In genomic region chr2:72979659-72980071, GRCm38 (mm10) we compare ENCODE assay signal across 7 mouse cellular contexts. TPM values are rescaled to one million over a fixed set of nuclear protein-coding genes. Genes with fewer than 3 reads are reported as not detected.
A peak's percentile ranks its signal among the peaks of the same experiment; 100 is the strongest.
DNase-seq lines count a peak whose midpoint lies in the region; ATAC-seq and TF ChIP-seq lines count a peak whose summit lies in the region.

No protein-coding gene starts in this region.

- no peak for TF ChIP-seq POLR2A in cortical plate, adult 2 months (IDR thresholded peaks at IDR 0.05; ENCODE audit: extremely low read depth, insufficient read depth, low read length)
- TF ChIP-seq POLR2A in small intestine, adult 2 months (IDR thresholded peaks at IDR 0.05; ENCODE audit: low read depth, low read length) = 0 out of 2 replicates have a peak, but pooled peaks have one; percentile 28

- no peaks in the 10 kb centered on the region for H3K9me3 ChIP-seq in intestine, embryonic 14.5 days (ENCODE audit: control insufficient read depth, low read length)
- no peaks in the 10 kb centered on the region for H3K9me3 ChIP-seq in midbrain, embryonic 11.5 days (ENCODE audit: control insufficient read depth, low read length)

- H3K4me2 ChIP-seq in intestine, embryonic 14.5 days (ENCODE audit: low read length) = peak overlapping the region; percentile 69
- peak overlapping the region; percentile 36 for H3K4me2 ChIP-seq in midbrain, embryonic 11.5 days

- ATAC-seq in intestine, embryonic 14.5 days (replicated peaks; ENCODE audit: low FRiP score, low TSS enrichment, low read depth) = peak; percentile 63
- ATAC-seq in midbrain, embryonic 11.5 days (ENCODE audit: low FRiP score) = peak; percentile 71

- under 1% methylated on average over 22 of the region's 54 CpGs for WGBS in intestine, embryonic 14.5 days
- WGBS in midbrain, embryonic 11.5 days = 1% methylated on average over 22 of the region's 54 CpGs
- WGBS in small intestine, adult 2 months = under 1% methylated on average over 43 of the region's 54 CpGs

- peak overlapping the region; percentile 100 for H3K27ac ChIP-seq in cortical plate, adult 2 months (ENCODE audit: insufficient read depth, low read length)
- peak overlapping the region; percentile 100 for H3K27ac ChIP-seq in intestine, embryonic 14.5 days (ENCODE audit: low read depth)
- H3K27ac ChIP-seq in midbrain, embryonic 11.5 days (ENCODE audit: low read depth, low read length) = peak overlapping the region; percentile 100
- H3K27ac ChIP-seq in small intestine, adult 2 months (ENCODE audit: insufficient read depth, low read depth, low read length) = peak overlapping the region; percentile 100

- peaks cover 2% of the 10 kb centered on the region for H3K4me1 ChIP-seq in cortical plate, adult 2 months (ENCODE audit: control insufficient read depth, insufficient read depth, low read length)
- peaks cover 11% of the 10 kb centered on the region for H3K4me1 ChIP-seq in intestine, embryonic 14.5 days (replicated peaks; ENCODE audit: control insufficient read depth, insufficient read depth, low read length)
- H3K4me1 ChIP-seq in midbrain, embryonic 11.5 days (ENCODE audit: control insufficient read depth, insufficient read depth, low read length) = peaks cover 7% of the 10 kb centered on the region; the same call in 1 of the 2 replicates
- H3K4me1 ChIP-seq in small intestine, adult 2 months (ENCODE audit: control insufficient read depth, insufficient read depth, insufficient read length, low read length) = peaks cover 5% of the 10 kb centered on the region; the same call in 1 of the 2 replicates

- H3K4me3 ChIP-seq in cortical plate, adult 2 months (ENCODE audit: insufficient read depth, low read length) = peak overlapping the region; percentile 70
- H3K4me3 ChIP-seq in intestine, embryonic 14.5 days (ENCODE audit: low read depth, low read length) = peak overlapping the region; percentile 78
- H3K4me3 ChIP-seq in midbrain, embryonic 11.5 days (ENCODE audit: low read depth, low read length) = peak overlapping the region; percentile 100
- peak overlapping the region; percentile 91 for H3K4me3 ChIP-seq in small intestine, adult 2 months (ENCODE audit: low read depth, low read length)

- peak; percentile 85 for DNase-seq in adrenal gland, adult 8-10 months
- DNase-seq in gastrocnemius, postnatal 14 days = peak; percentile 95
- DNase-seq in intestine, embryonic 14.5 days (ENCODE audit: low spot score) = peak; percentile 85
- DNase-seq in left cerebral cortex, postnatal 36 days (ENCODE audit: low spot score in 2 of 2) = peak; percentile 71 to 81
- DNase-seq in midbrain, embryonic 11.5 days (ENCODE audit: low spot score, missing footprints) = no peak

- no peak for TF ChIP-seq CTCF in cortical plate, adult 2 months (IDR thresholded peaks at IDR 0.05; ENCODE audit: extremely low read depth, insufficient read depth, low read length)
- TF ChIP-seq CTCF in small intestine, adult 2 months (IDR thresholded peaks at IDR 0.05; ENCODE audit: extremely low read depth, insufficient read length, insufficient replicate concordance, low read depth, low read length) = no peak

- intact Hi-C loops in gastrocnemius, postnatal 14 days (cut with DNase I; ENCODE audit: low total_unique reads) = loop anchor here (5.0 kb wide), 1 partner anchor 78 kb away; no protein-coding TSS in a partner anchor
- intact Hi-C loops in left cerebral cortex, postnatal 36 days (cut with DNase I) = loop anchor here (5.0 kb wide), 2 partner anchors 298 to 462 kb away; no protein-coding TSS in a partner anchor

- H3K27me3 ChIP-seq in intestine, embryonic 14.5 days (replicated peaks; ENCODE audit: control insufficient read depth, insufficient read depth, low read length) = no peaks in the 10 kb centered on the region
- H3K27me3 ChIP-seq in midbrain, embryonic 11.5 days (ENCODE audit: control insufficient read depth, insufficient read depth, low read length) = no peaks in the 10 kb centered on the region
- no peaks in the 10 kb centered on the region for H3K27me3 ChIP-seq in small intestine, adult 2 months (ENCODE audit: control insufficient read depth, insufficient read depth, low read length)

- H3K36me3 ChIP-seq in intestine, embryonic 14.5 days (ENCODE audit: control insufficient read depth, insufficient read depth, low read length) = 0 out of 2 replicates have a peak, but pooled peaks cover 8% of the 10 kb centered on the region
- no peaks in the 10 kb centered on the region for H3K36me3 ChIP-seq in midbrain, embryonic 11.5 days (ENCODE audit: control insufficient read depth, insufficient read depth, low read length)
- peaks cover 2% of the 10 kb centered on the region; the same call in 1 of the 2 replicates for H3K36me3 ChIP-seq in small intestine, adult 2 months (ENCODE audit: control insufficient read depth, insufficient read depth, low read length)

- peak overlapping the region; percentile 98 for H3K9ac ChIP-seq in intestine, embryonic 14.5 days (ENCODE audit: low read length)
- H3K9ac ChIP-seq in midbrain, embryonic 11.5 days (ENCODE audit: low read length) = peak overlapping the region; percentile 100

RNA-seq across cellular contexts. Expression of gene Sp3, which starts 0.6 kb away (rescaled TPM):
- total RNA-seq in adrenal gland, adult 8-10 months (2022) = 10 to 100 TPM; 50.9 to 64.7 (median 60.2) TPM
- polyA plus RNA-seq in cortical plate, adult 2 months (2012; rRNA removed) = 26.3 and 26.6 TPM in 2 replicates
- total RNA-seq in gastrocnemius, postnatal 14 days (2021) = 10 to 100 TPM; 26.9 to 28.8 TPM
- 55.5 and 59.6 TPM in 2 replicates for polyA plus RNA-seq in intestine, embryonic 14.5 days (2014; fragmentation: Nextera tagmentation; extraction: Ambion mirVana)
- 10 to 100 TPM; 50.0 to 54.8 TPM for total RNA-seq in left cerebral cortex, postnatal 36 days (2021)
- 69.1 and 69.3 TPM in 2 replicates for polyA plus RNA-seq in midbrain, embryonic 11.5 days (2014; fragmentation: Nextera tagmentation; extraction: Ambion mirVana)
- 6.6 and 14.2 TPM in 2 replicates for polyA plus RNA-seq in small intestine, adult 2 months (2012; rRNA removed)

RNA-seq across cellular contexts. Expression of gene Gm11084, which starts 6.9 kb away (rescaled TPM):
- total RNA-seq in adrenal gland, adult 8-10 months (2022) = not detected
- not detected in 2 replicates for polyA plus RNA-seq in cortical plate, adult 2 months (2012; rRNA removed)
- not detected for total RNA-seq in gastrocnemius, postnatal 14 days (2021)
- polyA plus RNA-seq in intestine, embryonic 14.5 days (2014; fragmentation: Nextera tagmentation; extraction: Ambion mirVana) = not detected in 2 replicates
- total RNA-seq in left cerebral cortex, postnatal 36 days (2021) = not detected
- not detected in 2 replicates for polyA plus RNA-seq in midbrain, embryonic 11.5 days (2014; fragmentation: Nextera tagmentation; extraction: Ambion mirVana)
- not detected in 2 replicates for polyA plus RNA-seq in small intestine, adult 2 months (2012; rRNA removed)
